Mouse (Mus musculus): ENCODE results near the gene Gpc5. TPM values are rescaled to one million over a fixed set of nuclear protein-coding genes. Genes with fewer than 3 reads are reported as not detected.

The Gpc5 gene
- polyA plus RNA-seq, 1 experiment from 2014 or later, result 0.75 TPM

DNA sequence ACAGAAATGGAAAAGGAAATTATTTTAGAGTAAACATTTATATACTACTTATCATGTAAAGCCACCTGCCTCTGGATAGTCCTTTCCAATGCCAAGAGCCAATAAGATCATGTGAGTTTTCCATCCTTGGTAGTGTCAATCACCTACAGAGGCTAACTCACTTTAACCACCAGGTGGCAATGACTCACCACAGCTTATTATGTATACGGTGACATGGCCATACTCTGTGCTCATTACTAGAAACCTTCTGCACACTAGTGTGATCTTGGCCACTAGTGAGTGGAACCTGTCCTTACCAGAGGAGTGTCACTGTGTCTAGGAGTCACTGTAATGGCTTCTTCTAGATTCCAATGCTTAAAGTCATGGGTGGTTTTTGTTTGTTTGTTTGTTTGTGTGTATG is 1468.0 kb downstream of the Gpc5 start:
- Histone ChIP-seq H3K4me3 (ENCODE audit: low read depth, low read length) (no peak overlapping the region), H3K9me3 (ENCODE audit: control insufficient read depth, low read length) (no peaks in the 10 kb centered on the region), H3K4me2 (no peak overlapping the region), H3K27me3 (ENCODE audit: control insufficient read depth, insufficient read depth, low read length) (no peaks in the 10 kb centered on the region), H3K4me1 (ENCODE audit: control insufficient read depth, insufficient read depth, low read length) (no peaks in the 10 kb centered on the region), H3K36me3 (ENCODE audit: control insufficient read depth, insufficient read depth, low read length) (no peaks in the 10 kb centered on the region), H3K27ac (ENCODE audit: low read depth, low read length) (no peak overlapping the region), H3K9ac (ENCODE audit: low read length) (no peak overlapping the region)
- 52% methylated on average over 1 of the region's 1 CpGs for whole genome bisulfite sequencing
- ATAC-seq (ENCODE audit: low FRiP score) (peak; percentile 85), DNase-seq (ENCODE audit: low spot score, missing footprints) (no peak)

MicroRNAs within 50 kb of the gene (microRNA counts, 519-probe panel; counts per million panel counts)
- 4,429 counts per million, percentile 39 among the panel's probes with 10 or more counts for microRNA mmu-miR-18a
- 8,019 counts per million, percentile 98 among the panel's probes with 10 or more counts for microRNA mmu-miR-19a
- microRNA mmu-miR-19b, result 7,424 counts per million, percentile 95 among the panel's probes with 10 or more counts
- microRNA mmu-miR-20a+mmu-miR-20b, result 8,422 counts per million, percentile 100 among the panel's probes with 10 or more counts
- 3,388 counts per million, percentile 17 among the panel's probes with 10 or more counts for microRNA mmu-miR-92a

Small RNAs within 50 kb of the gene (microRNA-seq; reads per million reads assigned to microRNA genes)
- gene Mir17, result 60,677 reads per million, percentile 100 among the genes with 10 or more reads in this experiment
- gene Mir18, result 15,033 reads per million, percentile 97 among the genes with 10 or more reads in this experiment
- gene Mir19a, result 160 reads per million, percentile 60 among the genes with 10 or more reads in this experiment
- 51.6 reads per million, percentile 46 among the genes with 10 or more reads in this experiment for gene Mir19b-1
- 26,779 reads per million, percentile 99 among the genes with 10 or more reads in this experiment for gene Mir20a
- 8,335 reads per million, percentile 94 among the genes with 10 or more reads in this experiment for gene Mir92-1
